Mouse (Mus musculus) cerebellum, adult 2 months (tissue): ENCODE measurements around the gene Psd.

ENCODE experiments used
- CTCF ChIP-seq: fragments of 200-500 bp; IDR thresholded peaks from 2 replicates; pipeline ENCODE4 v1.5.1; 2011; ENCODE audit warnings: low read depth, mild to moderate bottlenecking, control low read depth, low read length, moderate library complexity, borderline replicate concordance; ENCODE audit not compliant: insufficient read depth
- POLR2A ChIP-seq: fragments of 200-500 bp; IDR thresholded peaks from 2 replicates; pipeline ENCODE4 v1.6.1; 2011; ENCODE audit warnings: low read length, control low read depth, borderline replicate concordance; ENCODE audit not compliant: insufficient read depth

DNA sequence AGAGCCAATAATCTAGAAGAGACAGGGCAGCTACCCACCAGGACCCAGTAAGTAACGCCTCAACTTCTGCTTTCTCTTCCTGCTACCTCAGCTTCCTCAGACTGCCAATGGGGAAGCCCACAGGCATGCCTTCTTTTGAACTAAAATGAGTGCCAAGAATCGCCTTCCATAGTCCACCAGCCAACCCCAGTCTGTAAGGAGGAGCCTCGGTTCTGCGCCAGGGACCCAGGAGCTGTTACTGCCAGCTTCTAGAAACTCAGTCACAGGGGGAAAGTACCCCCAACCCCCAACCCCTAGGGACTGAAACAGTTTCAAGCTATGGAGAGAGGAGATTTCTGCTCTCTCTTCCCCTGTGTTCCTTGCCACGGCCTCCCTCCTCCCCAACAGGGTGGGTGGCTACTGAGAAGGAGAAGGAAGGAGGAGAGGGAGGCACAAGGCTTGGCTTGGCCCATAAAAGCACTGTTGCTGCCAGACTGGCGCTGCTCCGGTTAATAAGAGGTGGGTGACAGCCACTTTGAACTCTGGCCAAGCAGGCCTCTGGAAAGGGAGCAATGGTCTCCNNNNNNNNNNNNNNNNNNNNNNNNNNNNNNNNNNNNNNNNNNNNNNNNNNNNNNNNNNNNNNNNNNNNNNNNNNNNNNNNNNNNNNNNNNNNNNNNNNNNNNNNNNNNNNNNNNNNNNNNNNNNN lies 12.5 kb upstream of the Psd start:
- TF ChIP-seq POLR2A (no peak), CTCF (no peak)
